Mouse (Mus musculus): ENCODE data around the gene Olfr448.

The Olfr448 gene

GRCm38 (mm10) chr6:42890141-42890540 is at the start of gene Olfr448:
Olfr448 (plus strand) TSS chr6:42890441.
- DNase-seq (ENCODE audit: low read depth): no peak

GRCm38 (mm10) chr6:42860222-42860819 is 29.9 kb upstream of the Olfr448 start:
- DNase-seq (ENCODE audit: low read depth): peak; percentile 91

DNA sequence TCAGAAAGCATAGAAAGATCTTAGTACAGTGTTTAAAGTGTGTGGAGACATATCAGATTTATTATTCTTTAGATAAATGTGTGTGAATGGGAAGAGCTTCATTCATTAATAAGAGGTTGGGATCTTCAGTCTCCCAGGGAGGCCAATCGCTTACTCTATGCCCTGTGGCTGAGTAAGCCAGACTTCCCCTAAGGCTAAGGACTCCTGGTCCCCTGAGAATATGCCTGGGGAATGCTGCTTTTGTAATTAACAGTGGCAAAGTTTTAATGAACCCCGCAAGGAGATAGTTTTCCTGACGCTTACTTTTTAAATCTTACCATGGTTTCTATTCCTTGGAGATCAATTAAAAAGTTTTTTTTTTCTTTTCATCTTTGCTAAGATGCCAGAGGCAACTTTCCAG is 20.5 kb upstream of the Olfr448 start:
- DNase-seq (ENCODE audit: low read depth): no peak

DNA sequence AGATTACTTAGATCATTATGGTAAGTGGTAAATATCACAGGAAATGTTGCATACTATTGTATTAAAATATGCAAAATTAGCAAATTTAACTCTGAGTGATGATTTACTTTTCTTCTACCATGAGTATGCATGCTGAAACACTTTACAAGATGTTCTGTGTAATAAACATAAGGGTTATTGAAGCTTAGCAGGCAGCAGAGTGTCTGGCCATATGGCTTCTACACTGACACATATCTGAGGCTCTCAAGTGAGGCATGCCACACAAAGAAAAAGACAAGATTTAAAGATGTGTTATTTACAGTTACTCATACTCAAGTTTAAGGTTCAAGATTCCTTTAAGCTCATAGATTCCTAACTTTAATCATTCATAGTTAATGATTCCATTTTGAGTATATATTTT is 13.9 kb upstream of the Olfr448 start:
- no peak for DNase-seq (ENCODE audit: low read depth)

GRCm38 (mm10) chr6:42900345-42900744 is 10.1 kb downstream of the Olfr448 start:
- DNase-seq (ENCODE audit: low read depth): no peak

GRCm38 (mm10) chr6:42908578-42908977 is 18.3 kb downstream of the Olfr448 start, which contains the start of gene Olfr447:
Olfr447 (plus strand) TSS chr6:42908878.
- DNase-seq (ENCODE audit: low read depth): no peak

- no peak for DNase-seq (ENCODE audit: low read depth)
Observed at GRCm38 (mm10) chr6:42921077-42921476, 30.8 kb downstream of the Olfr448 start, which contains the start of gene Olfr446. Olfr446 (plus strand) TSS chr6:42921377.
